Mouse (Mus musculus) inflammation-experienced regulatory T-cells (primary cell): ENCODE results near the gene Dynlt1f. TPM values are rescaled to one million over a fixed set of nuclear protein-coding genes. Genes with fewer than 3 reads are reported as not detected.

ENCODE experiments used
- polyA plus RNA-seq, 2 experiments: library from polyadenylated mRNA; unstranded; fragments of 100-300 nt; shearing (Covaris generic); gene quantifications; one replicate each; pipeline ENCODE4 v1.2.1; 2017

Dynlt1f gene
- 10 to 100 TPM; 49.4 to 63.3 TPM for polyA plus RNA-seq

DNA sequence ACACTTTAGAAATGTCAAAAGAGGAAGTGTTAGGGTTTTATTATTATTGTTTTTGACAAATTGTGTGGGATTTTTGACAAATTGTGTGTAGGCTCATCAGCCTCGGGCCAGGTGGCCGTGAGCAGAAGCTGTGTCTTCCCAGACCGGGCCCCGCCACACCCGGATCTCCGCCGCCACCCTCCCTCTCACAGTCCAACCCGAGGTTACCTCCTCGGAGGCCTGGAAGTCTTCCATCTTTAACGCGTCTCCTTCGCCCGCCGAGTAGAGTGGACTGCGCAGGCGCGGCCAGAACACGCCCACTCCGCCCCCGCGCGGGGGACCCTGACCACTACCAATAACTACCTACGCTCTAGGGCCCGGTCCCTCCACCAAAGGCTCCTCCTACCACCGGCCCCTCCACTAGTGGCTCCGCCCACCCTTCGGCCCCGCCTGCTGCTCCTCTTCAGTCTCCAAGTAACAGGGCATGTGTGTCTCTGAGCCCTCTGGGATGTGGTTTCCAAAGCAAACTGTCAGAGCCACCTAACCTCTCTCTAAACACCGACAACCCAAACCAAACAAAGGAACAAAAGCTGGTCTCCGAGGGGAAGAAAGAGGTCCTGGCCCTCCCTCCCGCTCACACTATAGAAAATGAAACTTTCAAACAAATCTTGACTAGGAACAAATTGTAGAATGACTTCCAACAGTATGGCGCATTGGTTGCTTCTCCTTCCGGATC is at the start of gene Dynlt1f:
TSS of gene Dynlt1f (minus strand) at position 334 of the 715 bp plus-strand sequence.

DNA sequence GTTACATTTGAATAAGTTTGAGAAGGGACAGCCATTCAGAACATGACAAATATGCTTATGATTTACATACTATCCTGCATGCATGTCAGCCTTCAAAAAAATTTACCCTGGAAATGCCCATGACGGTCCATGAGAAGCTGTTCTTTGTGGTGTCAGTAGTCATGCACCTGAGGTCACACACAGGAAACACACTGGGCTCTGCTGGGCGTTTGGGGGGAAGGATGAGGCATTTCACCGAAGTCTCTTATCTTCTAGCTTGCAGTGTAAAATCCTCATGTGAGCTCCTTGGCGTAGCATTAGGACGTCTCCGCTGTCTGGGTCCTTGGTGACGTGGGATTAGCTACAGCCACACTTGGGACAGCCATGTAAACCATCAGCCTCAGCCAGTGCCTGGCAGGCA is 3.1 kb upstream of the Dynlt1f start, which contains the start of gene Sytl3:
TSS of gene Sytl3 (plus strand) at position 293 of the 400 bp plus-strand sequence.

DNA sequence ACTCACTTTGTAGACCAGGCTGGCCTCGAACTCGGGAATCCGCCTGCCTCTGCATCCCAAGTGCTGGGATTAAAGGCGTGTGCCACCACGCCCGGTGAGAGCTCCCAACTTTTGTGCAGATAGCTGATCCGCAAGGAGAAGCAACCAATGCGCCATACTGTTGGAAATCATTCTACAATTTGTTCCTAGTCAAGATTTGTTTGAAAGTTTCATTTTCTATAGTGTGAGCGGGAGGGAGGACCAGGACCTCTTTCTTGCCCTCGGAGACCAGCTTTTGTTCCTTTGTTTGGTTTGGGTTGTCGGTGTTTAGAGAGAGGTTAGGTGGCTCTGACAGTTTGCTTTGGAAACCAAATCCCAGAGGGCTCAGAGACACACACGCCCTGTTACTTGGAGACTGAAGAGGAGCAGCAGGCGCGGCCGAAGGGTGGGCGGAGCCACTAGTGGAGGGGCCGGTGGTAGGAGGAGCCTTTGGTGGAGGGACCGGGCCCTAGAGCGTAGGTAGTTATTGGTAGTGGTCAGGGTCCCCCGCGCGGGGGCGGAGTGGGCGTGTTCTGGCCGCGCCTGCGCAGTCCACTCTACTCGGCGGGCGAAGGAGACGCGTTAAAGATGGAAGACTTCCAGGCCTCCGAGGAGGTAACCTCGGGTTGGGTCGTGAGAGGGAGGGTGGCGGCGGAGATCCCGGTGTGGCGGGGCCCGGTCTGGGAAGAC is 54.3 kb downstream of the Dynlt1f start, which contains the start of gene Dynlt1c:
TSS of gene Dynlt1c (plus strand) at position 468 of the 708 bp plus-strand sequence.

Other genes with a start within 250 kb of the Dynlt1f start
- 10 to 100 TPM; 50.6 to 60.5 TPM for gene Dynlt1b, start 225.8 kb downstream of the Dynlt1f start, polyA plus RNA-seq
- gene Dynlt1c, start 54.2 kb downstream of the Dynlt1f start, polyA plus RNA-seq: 10 to 100 TPM; 18.1 to 32.7 TPM
- gene Sytl3, start 3.2 kb upstream of the Dynlt1f start, polyA plus RNA-seq: 10 to 100 TPM in 1 of 2 experiments, 1 to 10 TPM in 1; 2.3 to 15.4 TPM
- 100 to 1,000 TPM; 254 to 374 TPM for gene Ezr, start 126.9 kb upstream of the Dynlt1f start, polyA plus RNA-seq